In genomic region chr14:117391412-117391811, GRCm38 (mm10) we compare ENCODE assay signal across 29 mouse cellular contexts.
DNase-seq lines count a peak whose midpoint lies in the region; ATAC-seq and TF ChIP-seq lines count a peak whose summit lies in the region.
"Had no signal": no experiment of that assay in that cellular context is flagged by ENCODE, and none has a peak within 500 bp of the region (broad histone marks: within the 10 kb centered on the region; RNA-seq: fewer than 3 reads in every experiment).

No protein-coding gene starts in this region.

- TF ChIP-seq CTCF in liver, adult 2 months (IDR thresholded peaks at IDR 0.05; ENCODE audit: low read depth, low read length): no peak
- no peak for TF ChIP-seq CTCF in lung, adult 2 months (IDR thresholded peaks at IDR 0.05; ENCODE audit: insufficient read depth, low read length)

- H3K36me3 ChIP-seq in liver, adult 2 months (ENCODE audit: control insufficient read depth, insufficient read depth, low read length): no peaks in the 10 kb centered on the region
- H3K36me3 ChIP-seq in lung, embryonic 16.5 days (ENCODE audit: control insufficient read depth, insufficient read depth, low read length): no peaks in the 10 kb centered on the region
- H3K36me3 ChIP-seq: embryonic facial prominence, embryonic 10.5 days; embryonic facial prominence, embryonic 13.5 days; forebrain, embryonic 12.5 days; forebrain, embryonic 15.5 days; heart, embryonic 12.5 days; heart, embryonic 15.5 days; hindbrain, embryonic 10.5 days; hindbrain, embryonic 13.5 days had no signal

- no peak for TF ChIP-seq POLR2A in liver, adult 2 months (IDR thresholded peaks at IDR 0.05; ENCODE audit: extremely low read depth, insufficient read depth, low read length)
- no peak for TF ChIP-seq POLR2A in lung, adult 2 months (IDR thresholded peaks at IDR 0.05; ENCODE audit: borderline replicate concordance, extremely low read depth, low read depth, low read length)

- 40% methylated on average over 4 of the region's 4 CpGs for WGBS in liver, adult 2 months
- 31% methylated on average over 4 of the region's 4 CpGs for WGBS in lung, embryonic 16.5 days
- WGBS in lung, adult 2 months: 37% methylated on average over 4 of the region's 4 CpGs

- H3K27ac ChIP-seq in liver, adult 2 months (replicated peaks; ENCODE audit: insufficient read depth, low read depth, low read length): no peak overlapping the region
- H3K27ac ChIP-seq in lung, embryonic 16.5 days (ENCODE audit: low read length): no peak overlapping the region
- H3K27ac ChIP-seq: embryonic facial prominence, embryonic 10.5 days; embryonic facial prominence, embryonic 13.5 days; forebrain, embryonic 12.5 days; forebrain, embryonic 15.5 days; heart, embryonic 15.5 days; hindbrain, embryonic 10.5 days; hindbrain, embryonic 13.5 days had no signal

- H3K9ac ChIP-seq in liver, adult 2 months (ENCODE audit: low read depth, low read length): no peak overlapping the region
- no peak overlapping the region for H3K9ac ChIP-seq in lung, embryonic 16.5 days (ENCODE audit: low read length)
- H3K9ac ChIP-seq: embryonic facial prominence, embryonic 13.5 days; forebrain, embryonic 12.5 days; forebrain, embryonic 15.5 days; heart, embryonic 12.5 days; heart, embryonic 15.5 days; hindbrain, embryonic 13.5 days had no signal

- H3K4me3 ChIP-seq in liver, adult 2 months (ENCODE audit: insufficient read depth, low read depth, low read length): no peak overlapping the region
- no peak overlapping the region for H3K4me3 ChIP-seq in lung, embryonic 16.5 days (ENCODE audit: low read length)
- no peak overlapping the region for H3K4me3 ChIP-seq in lung, adult 2 months (replicated peaks; ENCODE audit: extremely low read depth, low read depth, low read length)
- H3K4me3 ChIP-seq: embryonic facial prominence, embryonic 10.5 days; embryonic facial prominence, embryonic 13.5 days; erythroblast, embryonic 14.5 days; forebrain, embryonic 12.5 days; forebrain, embryonic 15.5 days; heart, embryonic 12.5 days; heart, embryonic 15.5 days; hindbrain, embryonic 10.5 days; hindbrain, embryonic 13.5 days had no signal

- peak; percentile 44 for DNase-seq in liver, adult 2 months (ENCODE audit: extremely low read depth, low read depth, low spot score)
- DNase-seq in liver: no peak
- no peak for DNase-seq in lung, adult 2 months
- peak; percentile 61 for DNase-seq in adipocyte (ENCODE audit: low spot score)
- no peak for DNase-seq in thymus, postnatal 36 days
- DNase-seq: adrenal gland, adult 8-10 months; adrenal gland, postnatal 25 days; B cell, adult 2 months; cerebellum, adult 11-12 months; cerebellum, adult 8-10 months; cerebellum, postnatal 10 days; cerebellum, postnatal 36 days; embryo, embryonic 11 days; gastrocnemius, postnatal 25 days; heart, adult 18-20 months; heart, postnatal 10 days; heart, postnatal 36 days had no signal

- H3K9me3 ChIP-seq in lung, embryonic 16.5 days (ENCODE audit: control insufficient read depth, low read length): no peaks in the 10 kb centered on the region
- H3K9me3 ChIP-seq: embryonic facial prominence, embryonic 10.5 days; embryonic facial prominence, embryonic 13.5 days; forebrain, embryonic 12.5 days; forebrain, embryonic 15.5 days; heart, embryonic 12.5 days; heart, embryonic 15.5 days; hindbrain, embryonic 10.5 days; hindbrain, embryonic 13.5 days had no signal

- no peaks in the 10 kb centered on the region for H3K27me3 ChIP-seq in liver, adult 2 months (ENCODE audit: control insufficient read depth, insufficient read depth, low read length)
- no peaks in the 10 kb centered on the region for H3K27me3 ChIP-seq in lung, embryonic 16.5 days (ENCODE audit: control insufficient read depth, insufficient read depth, low read depth, low read length)
- H3K27me3 ChIP-seq: embryonic facial prominence, embryonic 13.5 days; forebrain, embryonic 12.5 days; forebrain, embryonic 15.5 days; heart, embryonic 12.5 days; heart, embryonic 15.5 days; hindbrain, embryonic 13.5 days had no signal

- no peaks in the 10 kb centered on the region for H3K79me2 ChIP-seq in liver, adult 2 months (ENCODE audit: control insufficient read depth, insufficient read depth, low read length)

- peak; percentile 87 for ATAC-seq in lung, embryonic 16.5 days (ENCODE audit: low read depth)
- ATAC-seq: CD4-positive, CD25-positive, alpha-beta regulatory T cell, adult 4 months; forebrain, embryonic 15.5 days; hindbrain, embryonic 16.5 days had no signal

- H3K4me1 ChIP-seq in liver, adult 2 months (ENCODE audit: control insufficient read depth, insufficient read depth, low read length): no peaks in the 10 kb centered on the region; the same call in 1 of the 2 replicates
- 0 out of 2 replicates have a peak, but pooled peaks cover 3% of the 10 kb centered on the region for H3K4me1 ChIP-seq in lung, embryonic 16.5 days (replicated peaks; ENCODE audit: control insufficient read depth, insufficient read depth, low read length)
- no peaks in the 10 kb centered on the region for H3K4me1 ChIP-seq in lung, adult 2 months (ENCODE audit: control insufficient read depth, insufficient read depth, low read length)
- H3K4me1 ChIP-seq: embryonic facial prominence, embryonic 10.5 days; forebrain, embryonic 12.5 days; forebrain, embryonic 15.5 days; heart, embryonic 12.5 days; heart, embryonic 15.5 days; hindbrain, embryonic 10.5 days; hindbrain, embryonic 13.5 days had no signal

- no peak overlapping the region for H3K4me2 ChIP-seq in lung, embryonic 16.5 days (ENCODE audit: low read depth, low read length)
- H3K4me2 ChIP-seq: embryonic facial prominence, embryonic 13.5 days; forebrain, embryonic 12.5 days; forebrain, embryonic 15.5 days; heart, embryonic 12.5 days; heart, embryonic 15.5 days; hindbrain, embryonic 13.5 days had no signal

Comparison
In these comparisons a context has a peak if more than half of its experiments do, and no peak if none do; other contexts are left out.
1. DNase-seq: peak in liver, adult 2 months (single experiment) and adipocyte (single experiment); none in liver (single experiment), lung, adult 2 months (single experiment) and thymus, postnatal 36 days (0 of 2).